Mouse (Mus musculus) ovary, postnatal 36 days (tissue): Measurements from ENCODE around the gene Oxsm.
A peak's percentile ranks its signal among the peaks of the same experiment; 100 is the strongest.

Experiments used
- DNase-seq: peaks from one replicate; pipeline ENCODE4 v3.0.0; 2022; ENCODE audit warnings: low spot score, mixed read lengths

Gene Oxsm

DNA sequence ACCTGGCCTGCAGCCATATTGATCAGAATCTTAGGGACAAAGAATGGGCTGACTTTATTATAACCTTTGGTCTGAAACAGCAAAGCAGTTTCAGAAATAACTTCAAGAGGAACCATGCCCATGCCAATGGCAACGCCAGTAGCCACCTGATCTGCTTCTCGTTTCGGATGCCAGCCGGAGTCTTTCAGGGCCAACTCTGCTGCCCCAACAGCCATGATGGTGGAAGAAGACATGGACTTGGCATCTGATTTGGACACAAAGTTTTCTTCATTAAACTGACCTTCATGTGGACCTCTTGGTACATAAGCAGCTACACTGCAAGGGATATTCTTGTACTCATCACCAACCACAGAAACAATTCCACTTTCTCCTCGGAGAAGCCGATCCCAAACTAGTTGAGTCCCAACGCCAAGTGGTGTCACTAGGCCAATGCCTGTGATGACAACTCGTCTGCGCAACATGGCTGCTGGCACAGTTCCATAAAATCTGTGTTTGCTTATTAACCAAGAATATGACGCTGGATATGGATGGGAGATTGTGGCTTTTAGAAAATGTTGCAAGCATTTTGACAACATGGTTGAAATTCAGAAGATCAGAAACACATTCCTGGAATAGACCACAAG is 7.3 kb downstream of the Oxsm start:
- DNase-seq, result no peak

- DNase-seq, result no peak
These were observed 13.1 kb downstream of the Oxsm start for GRCm38 (mm10) chr14:16236466-16236865.

- DNase-seq, result no peak
These were observed 16.1 kb downstream of the Oxsm start for GRCm38 (mm10) chr14:16233515-16233914.

GRCm38 (mm10) chr14:16230581-16230980 is 19.0 kb downstream of the Oxsm start:
- DNase-seq, result no peak

DNA sequence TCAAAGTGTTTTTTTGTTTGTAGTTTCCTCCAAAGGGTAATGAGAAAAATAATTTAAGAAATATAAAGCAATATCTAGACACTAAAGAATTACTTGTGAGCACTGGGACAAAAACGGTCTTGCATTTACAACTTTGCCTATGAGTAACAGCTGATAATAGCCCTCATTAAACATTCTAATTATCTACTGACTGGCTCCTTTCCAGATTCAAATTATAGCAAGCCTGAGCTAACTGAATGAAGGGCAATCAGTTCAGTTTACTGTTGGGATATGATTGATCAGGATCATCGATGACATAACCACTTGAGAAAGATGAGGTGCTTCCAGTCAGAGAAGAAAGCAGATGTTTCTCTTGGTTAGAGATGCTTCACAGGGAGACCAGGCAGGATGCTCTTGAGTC is 20.2 kb downstream of the Oxsm start:
- DNase-seq, result no peak

- DNase-seq, result no peak
These were observed 30.6 kb downstream of the Oxsm start for GRCm38 (mm10) chr14:16219015-16219414.

DNA sequence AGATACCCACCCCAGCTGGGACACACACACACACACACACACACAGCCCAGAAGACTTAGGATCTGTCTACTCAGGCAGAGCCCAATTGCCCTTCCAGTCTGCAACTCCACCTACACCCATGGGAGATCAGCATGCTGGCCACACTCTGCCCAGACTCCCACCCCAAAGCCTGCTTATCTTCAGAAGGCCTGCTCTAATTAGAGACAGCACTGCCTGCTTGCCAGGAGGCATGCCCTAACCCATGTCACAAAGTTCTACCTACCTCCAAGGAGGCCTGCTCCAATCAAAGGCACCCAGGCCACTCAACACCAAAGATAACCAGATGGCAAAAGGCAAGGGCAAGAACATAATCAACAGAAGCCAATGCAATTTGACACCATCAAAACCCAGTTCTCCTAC is 41.9 kb downstream of the Oxsm start:
- DNase-seq, result no peak

- no peak for DNase-seq
These were observed 47.9 kb downstream of the Oxsm start for GRCm38 (mm10) chr14:16201673-16202072.

DNA sequence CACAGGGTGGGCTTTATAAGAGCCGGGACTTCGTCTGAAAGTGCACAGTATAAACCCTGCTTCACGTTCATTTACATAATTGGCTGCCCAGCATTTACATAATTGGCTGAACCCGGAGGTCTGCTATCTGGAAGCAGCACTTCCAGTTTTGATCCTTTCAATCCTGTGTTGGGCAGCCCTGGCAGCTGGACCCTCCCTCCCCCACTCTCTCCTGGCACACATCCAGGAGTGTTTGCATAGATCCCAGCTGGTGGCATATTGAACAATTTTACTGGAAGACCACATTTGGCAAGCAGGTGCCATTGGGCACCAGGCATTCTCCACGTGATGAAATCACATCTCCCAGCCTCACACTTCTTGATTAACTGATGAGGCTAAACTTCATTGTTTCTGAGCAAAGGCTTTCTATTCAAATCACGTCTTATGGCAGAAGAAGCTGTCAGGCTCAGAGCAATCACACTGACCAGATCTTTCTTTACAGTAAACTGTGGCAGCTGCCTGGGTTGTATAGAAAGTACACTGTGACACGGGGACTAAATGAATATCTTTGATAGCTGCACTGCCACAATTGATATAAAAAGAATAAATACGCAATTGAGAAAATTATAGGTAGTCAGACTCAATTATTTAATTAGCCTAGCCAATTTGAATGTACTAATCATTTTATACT is 48.5 kb downstream of the Oxsm start:
- peak; percentile 10 for DNase-seq

DNA sequence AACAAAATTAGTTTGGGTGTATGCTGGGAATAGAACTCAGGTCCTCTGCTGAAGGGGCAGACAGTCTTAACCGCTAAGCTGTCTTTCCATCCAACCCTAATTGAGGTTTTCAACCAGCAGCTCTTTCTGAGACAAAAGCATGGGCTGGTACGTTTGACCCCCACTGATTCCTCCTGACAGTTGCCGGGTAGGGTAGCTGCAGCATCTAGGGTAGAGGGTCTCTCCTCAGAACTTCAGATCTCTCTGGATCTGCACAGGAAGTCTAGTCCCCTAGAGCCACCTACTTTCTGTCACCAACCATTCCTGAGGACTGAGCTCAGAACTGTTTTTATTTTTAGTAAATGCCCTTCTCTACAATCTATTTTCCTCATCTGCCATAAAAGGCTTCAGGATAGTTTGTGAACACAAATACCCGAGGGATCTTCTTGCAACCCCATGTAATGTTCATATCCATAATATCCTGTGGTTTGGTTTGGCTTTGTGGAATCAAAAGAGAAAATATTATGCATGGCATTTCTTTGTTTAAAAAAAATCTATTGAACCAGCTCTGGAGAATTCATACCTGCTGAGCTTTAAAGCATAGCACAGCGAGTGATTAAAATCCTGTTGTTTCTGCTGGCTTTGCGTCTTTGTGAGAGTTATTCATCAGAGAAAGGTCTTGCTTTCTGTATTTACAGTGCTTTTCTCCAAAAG is 49.2 kb downstream of the Oxsm start:
- DNase-seq, result no peak

DNA sequence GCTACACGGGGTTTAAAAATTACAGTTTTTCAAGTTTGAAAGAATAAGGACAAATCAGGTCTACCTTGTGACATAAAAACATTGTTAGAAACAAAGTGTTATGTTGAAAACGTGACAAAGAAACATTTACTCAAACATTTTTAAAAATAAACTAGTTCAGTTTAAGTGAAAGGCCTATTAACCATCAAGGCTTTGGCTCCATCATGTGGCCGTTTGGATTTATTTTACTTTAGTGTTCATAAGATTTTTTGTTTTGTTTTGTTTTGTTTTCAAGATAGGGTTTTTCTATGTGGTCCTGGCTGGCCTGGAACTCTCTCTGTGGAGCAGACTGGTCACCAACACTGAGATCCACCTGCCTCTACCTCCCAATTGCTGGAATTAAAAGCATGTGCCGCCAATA is 53.1 kb downstream of the Oxsm start:
- DNase-seq, result no peak

- no peak for DNase-seq
These were observed 54.1 kb downstream of the Oxsm start for GRCm38 (mm10) chr14:16195486-16195885.

DNA sequence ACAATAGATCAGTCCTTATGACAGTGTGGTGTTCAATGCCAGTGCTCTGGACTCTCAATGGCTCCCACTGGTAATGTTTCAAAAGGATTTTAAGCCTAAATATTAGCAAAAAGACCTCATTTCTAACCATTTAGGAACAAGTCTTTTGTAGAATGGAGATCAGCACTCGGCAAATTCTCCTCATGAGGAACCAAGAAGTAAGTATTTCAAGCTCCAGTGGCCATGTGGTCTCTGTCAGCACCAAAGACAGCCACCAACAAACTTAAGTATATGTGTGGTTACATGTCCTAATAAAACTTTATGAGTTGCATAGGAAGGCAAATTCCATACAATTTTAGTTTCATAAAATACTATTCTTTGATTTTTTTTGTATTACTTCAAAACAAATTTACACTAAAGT is 55.5 kb downstream of the Oxsm start:
- DNase-seq, result no peak

GRCm38 (mm10) chr14:16189142-16189541 is 60.5 kb downstream of the Oxsm start:
- DNase-seq, result no peak
